Mouse (Mus musculus) midbrain, embryonic 12.5 days (tissue): ENCODE measurements around the gene Mpp2. TPM values are rescaled to one million over a fixed set of nuclear protein-coding genes. Genes with fewer than 3 reads are reported as not detected.
A peak's percentile ranks its signal among the peaks of the same experiment; 100 is the strongest.

Source experiments
- ATAC-seq: fragments of 200-750 bp; cut with Nextera tagmentation; 2 replicates; pipeline ENCODE4 v1.8.0; 2017; ENCODE audit warnings: low read depth, moderate TSS enrichment, moderate library complexity; ENCODE audit not compliant: low FRiP score
- H3K27ac ChIP-seq: fragments of 300-500 bp; sonication (generic); replicated peaks from 2 replicates; pipeline ENCODE4 v1.5.1; 2016; ENCODE audit warnings: mild to moderate bottlenecking
- H3K27me3 ChIP-seq: fragments of 300-500 bp; sonication (generic); 2 replicates; pipeline ENCODE4 v1.6.1; 2016; ENCODE audit warnings: mild to moderate bottlenecking
- H3K36me3 ChIP-seq: fragments of 300-500 bp; sonication (generic); 2 replicates; pipeline ENCODE4 v1.6.1; 2016
- H3K4me1 ChIP-seq: fragments of 300-500 bp; sonication (generic); 2 replicates; pipeline ENCODE4 v1.6.1; 2016
- H3K4me2 ChIP-seq: fragments of 300-500 bp; sonication (generic); replicated peaks from 2 replicates; pipeline ENCODE4 v1.6.1; 2016; ENCODE audit warnings: mild to moderate bottlenecking, moderate library complexity
- H3K4me3 ChIP-seq: fragments of 300-500 bp; sonication (generic); 2 replicates; pipeline ENCODE4 v1.5.1; 2016; ENCODE audit warnings: mild to moderate bottlenecking
- H3K9ac ChIP-seq: fragments of 300-500 bp; sonication (generic); replicated peaks from 2 replicates; pipeline ENCODE4 v1.6.1; 2016; ENCODE audit warnings: mild to moderate bottlenecking, moderate library complexity
- H3K9me3 ChIP-seq: fragments of 300-500 bp; sonication (generic); 2 replicates; pipeline ENCODE4 v1.6.1; 2016; ENCODE audit warnings: mild to moderate bottlenecking
- WGBS: fragments of 180-500 bp; shearing (Covaris S2); methylation state at CpG from one replicate; pipeline ENCODE4 v1.1.7; 2016; 5-methylcytosine and 5-hydroxymethylcytosine counted together
- polyA plus RNA-seq: library from polyadenylated mRNA; unstranded; fragments of >200 nt; fragmentation: Nextera tagmentation; extraction: Ambion mirVana; gene quantifications from 2 replicates; pipeline ENCODE4 v1.2.1, GENCODE M21; 2016

Gene Mpp2
- polyA plus RNA-seq, 1 experiment from 2014 or later: 21.7 TPM

GRCm38 (mm10) chr11:102033055-102033591 is 55.2 kb downstream of the Mpp2 start:
- H3K4me3 ChIP-seq: no peak overlapping the region
- 90% methylated on average over 12 of the region's 12 CpGs for WGBS
- ATAC-seq: no peak

GRCm38 (mm10) chr11:102031149-102031548 is 57.2 kb downstream of the Mpp2 start:
- ATAC-seq: no peak
- Histone ChIP-seq H3K4me3 (no peak overlapping the region), H3K4me1 (peaks cover 16% of the 10 kb centered on the region), H3K4me2 (no peak overlapping the region), H3K27ac (no peak overlapping the region), H3K9me3 (no peaks in the 10 kb centered on the region), H3K9ac (no peak overlapping the region), H3K36me3 (no peaks in the 10 kb centered on the region), H3K27me3 (peaks cover 6% of the 10 kb centered on the region; the same call in 1 of the 2 replicates)
- WGBS: 83% methylated on average over 7 of the region's 7 CpGs

More at GRCm38 (mm10) chr11:102033055-102033591, 55.2 kb downstream of the Mpp2 start:
- Histone ChIP-seq H3K4me2 (no peak overlapping the region), H3K9me3 (no peaks in the 10 kb centered on the region), H3K36me3 (no peaks in the 10 kb centered on the region), H3K27me3 (peaks cover 9% of the 10 kb centered on the region), H3K9ac (no peak overlapping the region), H3K4me1 (peaks cover 7% of the 10 kb centered on the region), H3K27ac (no peak overlapping the region)

DNA sequence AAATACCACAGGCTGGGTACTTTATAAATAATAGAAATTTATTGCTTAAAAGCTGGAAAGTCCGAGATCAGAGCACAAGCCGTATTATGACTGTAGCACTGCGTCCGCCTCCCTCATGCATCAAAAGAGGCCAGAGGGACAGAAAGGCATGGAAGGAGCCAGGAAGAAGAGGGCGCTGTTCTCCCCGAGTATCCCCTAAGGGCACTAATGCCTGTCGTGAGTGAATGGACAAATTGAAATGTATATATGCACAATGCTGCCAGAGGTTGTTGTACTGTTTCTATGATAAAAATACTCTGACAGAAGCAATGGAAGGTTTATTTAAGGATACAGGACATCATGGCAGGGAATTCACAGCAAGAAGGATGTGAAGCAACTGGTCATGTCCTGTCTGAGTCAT is 58.3 kb downstream of the Mpp2 start:
- Histone ChIP-seq H3K36me3 (no peaks in the 10 kb centered on the region), H3K4me1 (peaks cover 28% of the 10 kb centered on the region), H3K27ac (no peak overlapping the region), H3K27me3 (peaks cover 6% of the 10 kb centered on the region; the same call in 1 of the 2 replicates), H3K4me2 (no peak overlapping the region), H3K9me3 (no peaks in the 10 kb centered on the region), H3K4me3 (no peak overlapping the region), H3K9ac (no peak overlapping the region)
- 40% methylated on average over 7 of the region's 7 CpGs for WGBS
- ATAC-seq: no peak

DNA sequence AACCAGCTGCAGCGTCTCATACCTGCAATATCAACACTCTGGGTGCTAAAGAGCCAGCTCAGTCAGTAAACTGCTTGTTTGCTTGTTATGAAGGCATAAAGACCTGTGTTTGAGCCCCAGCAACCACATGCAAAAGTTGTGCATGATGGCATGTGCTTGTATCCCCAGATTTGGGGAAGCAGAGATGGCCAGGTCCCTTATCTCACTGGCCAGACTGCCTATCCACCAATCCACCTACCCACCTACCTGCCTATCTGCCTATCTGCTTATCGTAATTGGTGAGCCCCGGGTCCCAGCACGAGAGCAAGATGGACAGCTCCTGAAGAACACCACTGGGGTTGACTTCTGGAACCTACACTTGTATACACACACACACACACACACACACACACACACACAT is 59.0 kb downstream of the Mpp2 start:
- Histone ChIP-seq H3K27me3 (peaks cover 6% of the 10 kb centered on the region; the same call in 1 of the 2 replicates), H3K36me3 (no peaks in the 10 kb centered on the region), H3K9ac (no peak overlapping the region), H3K4me3 (no peak overlapping the region), H3K9me3 (no peaks in the 10 kb centered on the region), H3K27ac (no peak overlapping the region), H3K4me1 (peaks cover 31% of the 10 kb centered on the region), H3K4me2 (no peak overlapping the region)
- ATAC-seq: no peak
- 87% methylated on average over 4 of the region's 4 CpGs for WGBS

DNA sequence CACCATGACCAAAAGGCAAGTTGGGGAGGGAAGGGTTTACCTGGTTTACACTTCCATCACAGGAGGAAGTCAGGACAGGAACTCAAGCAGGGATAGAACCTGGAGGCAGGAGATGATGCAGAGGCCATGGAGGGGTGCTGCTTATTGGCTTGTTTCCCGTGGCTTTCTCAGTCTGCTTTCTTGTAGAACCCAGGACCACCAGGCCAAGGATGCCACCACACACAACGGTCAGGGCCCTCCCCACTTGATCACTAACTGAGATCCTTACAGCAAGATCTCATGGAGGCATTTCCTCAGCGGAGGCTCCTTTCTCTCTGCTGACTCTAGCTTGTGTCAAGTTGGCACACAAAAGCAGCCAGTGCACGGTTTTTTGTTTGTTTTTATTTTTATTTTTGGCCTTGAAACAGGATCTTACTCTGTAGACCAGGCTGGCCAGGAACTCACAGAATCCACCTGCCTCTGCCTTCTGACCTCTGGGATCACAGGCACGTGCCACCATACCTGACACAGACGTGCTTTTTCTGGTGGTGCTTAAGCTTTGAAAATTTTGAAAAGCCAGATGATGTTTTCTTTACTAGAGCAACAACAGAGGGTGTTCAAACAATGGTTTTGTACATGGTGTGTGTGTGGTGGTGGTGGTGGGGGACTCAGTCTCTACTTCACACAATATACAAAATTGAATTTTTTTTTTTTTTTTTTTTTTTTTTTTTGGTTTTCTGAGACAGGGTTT is 60.1 kb downstream of the Mpp2 start, which contains the start of gene Mpp3:
Gene Mpp3, minus strand, starts transcription at position 375 of the 730 bp plus-strand sequence.
- Histone ChIP-seq H3K9ac (peak within 1 kb of the TSS; percentile 74), H3K4me2 (peak within 1 kb of the TSS; percentile 83), H3K27ac (peak within 1 kb of the TSS; percentile 91), H3K4me1 (peaks cover 31% of the 10 kb centered on the region), H3K9me3 (no peaks in the 10 kb centered on the region), H3K4me3 (peak within 1 kb of the TSS; percentile 72), H3K36me3 (no peaks in the 10 kb centered on the region), H3K27me3 (peaks cover 6% of the 10 kb centered on the region; the same call in 1 of the 2 replicates)
- ATAC-seq: no peak
- WGBS: 74% methylated on average over 6 of the region's 6 CpGs

GRCm38 (mm10) chr11:102027361-102028017 is 60.8 kb downstream of the Mpp2 start:
- Histone ChIP-seq H3K27me3 (peaks cover 6% of the 10 kb centered on the region; the same call in 1 of the 2 replicates), H3K4me2 (peak overlapping the region; percentile 83), H3K36me3 (peaks cover 5% of the 10 kb centered on the region; the same call in 1 of the 2 replicates), H3K4me3 (peak overlapping the region; percentile 72), H3K9ac (peak overlapping the region; percentile 74), H3K27ac (peak overlapping the region; percentile 91), H3K9me3 (no peaks in the 10 kb centered on the region), H3K4me1 (peaks cover 31% of the 10 kb centered on the region)
- 5% methylated on average over 12 of the region's 12 CpGs for WGBS
- ATAC-seq: peak; percentile 17

DNA sequence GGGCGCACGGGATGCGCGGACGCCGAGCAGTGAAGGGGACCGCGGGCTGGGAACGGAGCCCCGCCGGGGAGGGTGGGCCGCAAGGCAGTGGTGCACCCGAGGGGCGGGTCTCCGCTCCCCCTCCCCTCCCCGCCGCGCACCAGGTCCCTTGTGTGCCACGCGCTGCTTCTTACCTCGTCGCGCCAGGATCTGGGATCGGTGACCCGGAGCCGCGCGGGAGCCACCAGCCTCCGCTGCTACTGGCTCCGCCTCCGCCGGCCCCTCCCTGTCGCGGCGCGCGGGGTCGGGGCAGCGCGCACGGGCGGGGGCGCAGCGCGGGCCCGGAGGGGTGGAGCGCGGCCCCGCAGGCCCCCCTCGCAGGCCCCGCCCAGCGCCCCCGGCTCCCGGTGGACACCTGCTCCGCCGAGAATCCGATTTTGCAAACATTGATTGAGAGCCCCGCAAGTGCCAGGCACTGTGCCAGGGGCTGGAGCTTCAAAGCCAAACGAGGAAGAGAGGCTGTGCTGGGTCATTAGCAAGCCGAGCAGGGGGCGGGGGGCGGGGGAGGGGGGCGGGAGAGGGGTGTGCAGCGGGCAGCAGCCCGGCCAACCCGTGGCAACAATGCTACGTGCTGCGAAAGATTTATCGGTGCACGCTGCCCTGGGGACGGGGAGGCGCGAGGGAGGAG is 61.5 kb downstream of the Mpp2 start:
- peaks cover 31% of the 10 kb centered on the region for H3K4me1 ChIP-seq
- peak; percentile 92 for ATAC-seq
- H3K4me3 ChIP-seq: peak overlapping the region; percentile 72
- peaks cover 12% of the 10 kb centered on the region; the same call in 1 of the 2 replicates for H3K36me3 ChIP-seq
- peak overlapping the region; percentile 83 for H3K4me2 ChIP-seq
- H3K27ac ChIP-seq: peak overlapping the region; percentile 91
- no peaks in the 10 kb centered on the region for H3K9me3 ChIP-seq
- H3K9ac ChIP-seq: peak overlapping the region; percentile 74
- WGBS: under 1% methylated on average over 42 of the region's 73 CpGs
- H3K27me3 ChIP-seq: peaks cover 6% of the 10 kb centered on the region; the same call in 1 of the 2 replicates

DNA sequence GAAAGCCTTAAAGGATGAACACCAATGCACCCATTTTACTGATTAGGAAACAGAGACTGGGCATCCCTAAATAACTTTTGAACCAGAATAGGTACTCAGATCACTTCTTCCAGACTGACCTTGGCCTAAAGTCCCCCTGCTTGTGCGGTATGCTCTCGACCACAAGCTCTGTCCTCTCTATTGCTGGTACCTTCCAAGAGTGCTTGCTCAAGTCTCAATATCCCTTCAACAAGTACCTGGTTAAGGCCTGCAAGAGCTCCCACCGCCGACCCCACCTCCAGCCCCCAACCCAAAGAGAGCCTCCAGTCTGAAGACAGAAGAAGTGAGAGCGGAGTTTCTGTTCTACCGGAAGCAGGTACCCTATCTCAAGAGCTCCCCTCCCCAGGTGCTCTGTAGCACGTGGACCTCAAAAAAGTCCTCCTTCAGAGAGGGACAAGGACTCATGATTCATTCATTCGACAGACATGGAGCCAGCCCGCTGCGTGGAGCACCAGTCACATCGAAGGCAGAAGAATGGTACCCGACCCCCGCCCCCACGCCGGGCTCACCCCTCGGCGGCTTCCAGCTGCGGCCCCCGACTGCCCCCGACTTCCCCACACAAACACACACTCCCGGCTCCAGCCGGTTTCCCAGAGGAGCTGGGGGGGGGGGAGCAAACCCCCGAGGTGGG is 62.2 kb downstream of the Mpp2 start:
- 4% methylated on average over 23 of the region's 23 CpGs for WGBS
- Histone ChIP-seq H3K4me1 (peaks cover 31% of the 10 kb centered on the region), H3K27me3 (peaks cover 3% of the 10 kb centered on the region; the same call in 1 of the 2 replicates), H3K36me3 (peaks cover 17% of the 10 kb centered on the region; the same call in 1 of the 2 replicates), H3K9me3 (no peaks in the 10 kb centered on the region), H3K4me2 (peak overlapping the region; percentile 83), H3K4me3 (peak overlapping the region; percentile 72), H3K27ac (peak overlapping the region; percentile 91), H3K9ac (peak overlapping the region; percentile 74)
- peak; percentile 42; the same call in 1 of the 2 replicates for ATAC-seq

DNA sequence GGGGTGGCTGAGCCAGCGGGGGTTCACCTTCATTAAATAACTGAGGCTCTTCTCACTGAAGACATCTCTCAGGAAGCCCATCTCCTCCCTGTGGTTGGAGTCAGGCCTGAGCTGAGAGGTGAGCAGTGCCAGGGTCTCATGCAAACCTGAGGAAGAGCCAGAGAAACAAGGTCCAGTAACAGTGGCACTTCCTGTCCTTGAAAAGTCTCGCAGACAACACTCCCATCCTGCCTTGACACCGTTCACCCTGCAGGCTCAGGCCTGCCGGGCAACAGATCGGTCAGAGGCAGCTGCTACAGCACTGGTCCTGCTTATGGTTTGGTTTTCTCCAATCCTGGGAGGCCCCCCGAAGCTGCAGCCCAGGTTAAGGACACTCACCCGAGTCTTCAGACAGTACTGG is 63.0 kb downstream of the Mpp2 start:
- Histone ChIP-seq H3K27me3 (no peaks in the 10 kb centered on the region; the same call in 1 of the 2 replicates), H3K4me2 (peak overlapping the region; percentile 83), H3K9ac (no peak overlapping the region), H3K9me3 (no peaks in the 10 kb centered on the region), H3K36me3 (peaks cover 18% of the 10 kb centered on the region), H3K4me3 (peak overlapping the region; percentile 72), H3K27ac (no peak overlapping the region), H3K4me1 (peaks cover 31% of the 10 kb centered on the region)
- WGBS: 35% methylated on average over 7 of the region's 7 CpGs
- no peak for ATAC-seq

DNA sequence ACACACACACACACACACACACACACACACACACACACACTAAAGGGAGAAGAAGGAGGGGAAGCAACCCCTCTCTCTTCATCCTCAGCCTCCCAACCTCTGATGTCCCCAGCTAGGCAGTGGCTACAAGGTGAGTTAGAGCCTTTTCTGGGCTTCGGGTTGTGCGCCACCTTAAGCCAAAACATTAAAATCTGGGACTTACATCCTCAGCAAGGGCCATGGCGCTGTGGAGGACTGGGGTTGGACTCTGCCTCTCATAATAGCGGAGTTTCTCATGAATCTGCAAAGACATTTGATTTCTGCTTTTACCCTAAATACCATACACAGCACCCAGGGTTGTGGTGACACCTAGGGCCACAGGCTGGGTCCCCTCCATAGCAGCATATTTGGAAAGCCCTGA is 63.4 kb downstream of the Mpp2 start:
- ATAC-seq: no peak
- Histone ChIP-seq H3K9me3 (no peaks in the 10 kb centered on the region), H3K36me3 (peaks cover 19% of the 10 kb centered on the region), H3K4me3 (0 out of 2 replicates have a peak overlapping the region, but pooled peaks have one; percentile 4), H3K27me3 (no peaks in the 10 kb centered on the region), H3K4me1 (peaks cover 31% of the 10 kb centered on the region), H3K27ac (no peak overlapping the region), H3K9ac (no peak overlapping the region), H3K4me2 (peak overlapping the region; percentile 83)
- WGBS: 86% methylated on average over 4 of the region's 4 CpGs

DNA sequence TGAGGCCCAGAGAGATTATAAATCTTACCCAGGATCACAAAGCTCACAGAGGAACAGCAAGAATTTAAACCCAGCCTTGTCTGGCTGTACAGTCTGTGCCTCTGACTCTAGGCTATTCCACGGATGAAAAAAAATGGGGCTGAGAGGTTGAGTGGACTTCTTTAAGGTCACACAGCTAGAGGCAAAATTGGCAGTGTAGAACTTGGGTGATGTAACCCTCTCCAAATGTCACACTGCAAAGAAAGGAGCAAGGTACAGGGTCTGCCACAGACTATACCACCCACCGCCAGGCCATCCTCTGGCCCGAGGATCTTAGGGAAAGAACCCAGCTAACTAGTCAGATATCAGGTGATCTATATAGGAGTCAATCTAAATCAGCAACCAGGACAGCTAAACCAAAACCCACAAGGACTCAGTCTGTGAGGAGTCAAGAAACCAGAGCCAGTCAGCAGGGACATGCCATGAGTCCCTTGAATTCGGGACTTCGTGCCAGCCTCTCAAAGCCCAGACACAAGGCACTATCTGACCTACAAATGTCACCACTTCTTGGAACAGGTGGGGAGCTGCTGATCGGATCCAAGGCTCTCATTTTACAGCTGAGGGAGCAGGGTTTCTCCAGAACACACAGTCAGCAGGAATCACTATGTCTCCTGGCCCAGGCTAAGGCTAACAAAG is 64.1 kb downstream of the Mpp2 start:
- no peak overlapping the region for H3K4me3 ChIP-seq
- H3K27ac ChIP-seq: no peak overlapping the region
- no peaks in the 10 kb centered on the region for H3K27me3 ChIP-seq
- H3K9ac ChIP-seq: no peak overlapping the region
- peaks cover 33% of the 10 kb centered on the region for H3K4me1 ChIP-seq
- WGBS: 90% methylated on average over 6 of the region's 6 CpGs
- ATAC-seq: no peak
- no peaks in the 10 kb centered on the region for H3K9me3 ChIP-seq
- H3K36me3 ChIP-seq: peaks cover 19% of the 10 kb centered on the region
- no peak overlapping the region for H3K4me2 ChIP-seq
